13 mouse cellular contexts compared by ENCODE assay signal in the genomic region with DNA sequence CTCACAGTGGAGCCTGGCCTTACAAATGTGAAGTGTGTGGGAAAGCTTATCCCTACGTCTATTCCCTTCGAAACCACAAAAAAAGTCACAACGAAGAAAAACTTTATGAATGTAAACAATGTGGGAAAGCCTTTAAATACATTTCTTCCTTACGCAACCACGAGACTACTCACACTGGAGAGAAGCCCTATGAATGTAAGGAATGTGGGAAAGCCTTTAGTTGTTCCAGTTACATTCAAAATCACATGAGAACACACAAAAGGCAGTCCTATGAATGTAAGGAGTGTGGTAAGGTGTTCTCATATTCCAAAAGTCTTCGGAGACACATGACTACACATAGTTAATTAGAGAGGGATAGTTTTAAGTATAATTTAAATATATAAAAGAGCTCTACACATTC.
"Had no signal": no experiment of that assay in that cellular context is flagged by ENCODE, and none has a peak within 500 bp of the region (broad histone marks: within the 10 kb centered on the region; RNA-seq: fewer than 3 reads in every experiment).

No protein-coding gene starts in this region.

- H3K27me3 ChIP-seq: kidney, embryonic 15.5 days; limb, embryonic 12.5 days; liver, embryonic 13.5 days; midbrain, embryonic 13.5 days; neural tube, embryonic 15.5 days had no signal

- H3K4me2 ChIP-seq: kidney, embryonic 15.5 days; limb, embryonic 12.5 days; liver, embryonic 13.5 days; midbrain, embryonic 13.5 days; neural tube, embryonic 15.5 days had no signal

- H3K27ac ChIP-seq: kidney, embryonic 15.5 days; left cerebral cortex, adult 2 months; limb, embryonic 12.5 days; liver, embryonic 13.5 days; midbrain, embryonic 13.5 days; neural tube, embryonic 15.5 days had no signal

- H3K4me1 ChIP-seq: kidney, embryonic 15.5 days; limb, embryonic 12.5 days; liver, embryonic 13.5 days; midbrain, embryonic 13.5 days; neural tube, embryonic 15.5 days had no signal

- H3K4me3 ChIP-seq: kidney, embryonic 15.5 days; left cerebral cortex, adult 2 months; limb, embryonic 12.5 days; liver, embryonic 13.5 days; midbrain, embryonic 13.5 days; neural tube, embryonic 15.5 days had no signal

- H3K9me3 ChIP-seq: liver, embryonic 13.5 days; neural tube, embryonic 15.5 days had no signal

- DNase-seq: kidney, adult 2 months; kidney, postnatal 14 days; liver; liver, embryonic 13.5 days; liver, postnatal 0 days; lung, postnatal 10 days; right cerebral cortex, adult 18-20 months; right cerebral cortex, postnatal 25 days had no signal
